Mouse (Mus musculus) telencephalon, adult 2 months (tissue): ENCODE results near the gene Lysmd3.
A peak's percentile ranks its signal among the peaks of the same experiment; 100 is the strongest.
"Not testable (repeated sequence)": the region's sequence is repeated elsewhere in the genome, so short reads cannot be mapped to it uniquely, and the experiment has no call there.

Source experiments
- DNase-seq: peaks from one replicate; pipeline ENCODE4 v3.0.0-alpha.2; 2011; ENCODE audit warnings: low read depth, low spot score

Lysmd3 gene

DNA sequence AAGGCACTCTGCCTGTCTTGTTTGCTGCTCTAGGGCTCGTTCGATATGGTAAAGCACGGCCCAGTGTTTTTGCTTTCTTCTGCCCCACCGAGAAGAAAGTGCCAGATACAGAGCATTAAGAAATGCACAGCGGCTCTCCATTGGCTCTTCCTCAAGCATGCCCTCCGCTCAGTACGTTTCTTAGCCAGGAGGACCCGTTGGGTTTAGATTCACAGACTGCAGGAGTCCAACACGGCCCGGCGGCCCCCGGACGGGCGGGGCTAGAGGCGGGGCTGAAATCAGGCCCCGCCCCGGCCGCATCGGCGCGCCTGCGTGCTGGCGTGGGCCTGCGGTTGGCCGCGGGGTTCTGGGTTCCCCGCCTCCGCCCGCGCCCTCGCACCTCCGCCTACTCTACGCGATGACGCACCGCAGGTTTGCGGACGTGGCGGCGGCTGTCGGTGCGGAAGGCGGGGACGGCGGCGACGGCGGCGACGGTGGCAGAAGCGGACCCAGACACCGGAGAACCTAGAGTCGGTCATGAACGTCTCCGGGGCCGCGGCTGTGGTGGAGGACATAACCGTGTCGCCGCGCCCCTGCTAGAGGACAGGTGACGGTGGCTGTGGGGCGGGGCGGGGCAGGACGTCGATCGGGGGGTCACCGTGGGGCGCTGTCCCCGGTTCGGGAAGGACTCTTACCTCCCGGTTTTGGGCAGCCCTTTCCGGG lies at the start of gene Lysmd3:
Lysmd3 (plus strand) TSS at position 313 of the 702 bp plus-strand sequence.
- DNase-seq = peak; percentile 79

GRCm38 (mm10) chr13:81610349-81610748 lies 47.1 kb upstream of the Lysmd3 start:
- peak; percentile 27 for DNase-seq

GRCm38 (mm10) chr13:81627861-81628260 lies 29.6 kb upstream of the Lysmd3 start:
- not testable (repeated sequence) for DNase-seq

- no peak for DNase-seq
These were observed 28.8 kb upstream of the Lysmd3 start for GRCm38 (mm10) chr13:81628631-81629190.

DNA sequence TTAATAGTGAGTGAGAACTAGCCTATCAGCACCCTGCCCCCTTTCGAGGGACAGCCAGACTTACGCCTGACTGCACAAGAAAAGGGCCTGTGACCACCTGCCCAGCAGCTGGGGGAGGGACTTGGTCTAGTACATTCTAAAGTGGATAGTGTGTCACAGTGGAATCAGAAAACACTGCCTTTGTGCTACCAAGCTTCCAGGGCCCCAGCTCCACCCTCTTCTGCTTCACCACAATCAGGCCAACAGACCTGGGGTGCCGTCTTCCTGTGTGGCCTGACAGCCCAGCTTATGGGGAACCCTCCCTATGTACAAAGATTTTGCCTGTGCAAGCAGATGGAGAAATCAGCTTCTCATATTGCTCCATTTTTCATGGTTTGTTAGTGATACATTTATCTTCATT lies 28.1 kb upstream of the Lysmd3 start:
- no peak for DNase-seq

DNA sequence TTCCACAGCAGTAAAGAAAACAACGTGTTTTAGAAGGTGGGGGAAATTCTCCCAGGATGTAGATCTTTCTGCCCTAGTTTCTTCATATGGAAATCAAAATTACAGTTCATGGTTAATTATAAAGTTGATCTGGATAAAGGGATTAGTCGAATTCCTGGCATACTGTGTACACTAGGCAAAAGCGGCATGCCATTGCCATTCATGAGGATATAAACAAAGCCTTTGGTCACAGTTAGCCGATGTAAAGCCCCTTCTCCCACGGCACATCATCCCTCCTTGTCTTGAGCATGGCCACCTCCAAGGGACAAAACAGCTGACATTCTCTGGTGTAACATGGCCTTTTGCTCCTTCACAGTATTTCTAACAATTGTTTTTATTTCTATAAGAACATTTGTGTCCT lies 26.9 kb upstream of the Lysmd3 start:
- DNase-seq = no peak

DNA sequence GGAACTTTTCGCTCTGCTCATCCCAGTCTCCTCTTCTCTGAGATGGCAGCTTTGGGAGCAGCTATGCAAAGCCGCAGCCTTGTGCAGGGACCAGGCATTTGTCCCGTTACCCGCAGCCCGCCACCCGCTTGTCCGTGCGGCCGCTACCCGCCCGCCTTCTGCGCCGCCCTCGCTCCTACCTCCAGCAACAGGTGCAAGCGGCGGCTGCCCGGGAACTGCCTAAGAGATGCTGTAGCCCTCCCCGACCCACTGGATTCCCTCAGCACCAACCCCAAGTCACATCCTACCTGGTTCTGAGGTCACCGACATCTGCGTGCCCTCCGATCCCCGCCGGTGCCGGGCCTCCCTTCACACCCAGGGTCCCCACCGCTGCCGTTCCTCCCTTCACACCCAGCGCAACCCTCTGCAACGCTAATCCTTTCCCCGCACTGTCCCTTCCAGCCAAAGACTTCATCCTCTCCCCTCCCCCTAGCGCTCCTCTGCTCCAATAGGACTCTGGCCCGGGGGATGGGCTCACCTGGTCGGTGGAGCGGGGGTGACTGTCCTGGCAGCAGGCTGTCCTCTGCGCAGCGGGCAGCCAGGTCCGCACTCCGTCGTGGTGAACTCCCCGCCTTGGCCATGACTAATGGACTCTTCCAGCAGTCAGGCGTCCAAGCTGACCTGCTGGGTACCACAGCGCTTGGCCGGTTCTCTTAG lies 24.6 kb upstream of the Lysmd3 start, which contains the start of gene Adgrv1:
Adgrv1 (minus strand) TSS at position 435 of the 696 bp plus-strand sequence.
- no peak for DNase-seq

DNA sequence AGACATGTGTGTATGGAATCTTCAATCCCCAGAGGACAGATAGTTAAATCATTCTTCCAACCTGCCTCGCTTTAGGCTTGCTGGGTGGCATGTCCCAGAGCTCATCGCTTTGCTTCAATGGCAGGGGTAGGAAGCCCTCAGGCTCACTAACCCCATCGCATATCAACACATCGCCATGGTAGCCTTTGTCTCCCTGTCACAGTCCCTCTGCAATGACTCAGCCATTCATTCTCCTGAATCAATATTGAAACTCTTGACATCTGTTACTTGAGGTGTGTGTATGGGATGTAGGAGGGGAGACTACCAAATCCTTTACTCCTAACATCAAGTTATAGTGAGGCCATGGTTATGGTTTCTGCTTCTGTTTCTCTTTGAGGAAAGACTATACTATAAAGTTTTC lies 17.8 kb upstream of the Lysmd3 start:
- DNase-seq = no peak

GRCm38 (mm10) chr13:81640881-81641280 lies 16.6 kb upstream of the Lysmd3 start:
- no peak for DNase-seq

DNA sequence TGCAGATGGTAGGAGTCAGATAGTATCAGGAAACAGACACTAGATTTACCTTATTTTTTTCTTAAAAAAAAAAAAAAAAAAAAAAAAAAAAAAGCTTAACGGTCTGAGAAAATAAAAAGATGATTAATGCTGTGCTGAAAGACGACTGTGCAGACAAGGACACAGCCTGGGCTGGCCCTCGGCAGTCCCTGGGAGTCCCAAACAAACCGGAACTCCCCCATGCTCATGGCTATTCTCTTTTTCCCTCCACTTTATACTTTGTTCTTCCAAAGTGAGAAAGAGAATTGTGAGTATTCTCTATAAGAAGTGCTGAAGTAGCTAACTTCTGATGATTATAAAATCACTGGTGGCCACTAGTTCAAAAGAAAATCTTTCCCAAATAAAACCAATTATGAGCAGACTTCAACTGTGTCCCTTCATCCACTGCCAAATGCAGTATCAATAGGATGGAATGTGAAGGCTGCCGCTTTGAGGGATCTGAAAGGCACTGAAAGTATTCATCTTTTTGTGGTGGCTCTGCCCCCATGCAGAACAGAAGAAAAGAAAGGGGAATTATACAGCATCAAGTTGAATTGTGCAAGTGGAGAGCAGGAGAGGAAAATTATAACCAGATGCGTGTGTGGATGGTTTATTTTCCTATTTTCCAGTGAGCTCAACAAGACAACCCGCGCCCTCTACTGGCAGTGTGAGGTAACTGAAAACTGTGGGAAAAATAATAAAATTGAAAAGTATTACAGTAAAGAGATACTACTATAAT lies 16.0 kb upstream of the Lysmd3 start:
- no peak for DNase-seq

- no peak for DNase-seq
These were observed 14.8 kb upstream of the Lysmd3 start for GRCm38 (mm10) chr13:81642491-81643149.

- DNase-seq = no peak
These were observed 13.4 kb upstream of the Lysmd3 start for GRCm38 (mm10) chr13:81644047-81644565.

GRCm38 (mm10) chr13:81646348-81646747 lies 11.1 kb upstream of the Lysmd3 start:
- DNase-seq = no peak

- DNase-seq = not testable (repeated sequence)
These were observed 7.1 kb upstream of the Lysmd3 start for GRCm38 (mm10) chr13:81650382-81650781.

- DNase-seq = no peak
These were observed 1.2 kb upstream of the Lysmd3 start for GRCm38 (mm10) chr13:81656091-81656850.

DNA sequence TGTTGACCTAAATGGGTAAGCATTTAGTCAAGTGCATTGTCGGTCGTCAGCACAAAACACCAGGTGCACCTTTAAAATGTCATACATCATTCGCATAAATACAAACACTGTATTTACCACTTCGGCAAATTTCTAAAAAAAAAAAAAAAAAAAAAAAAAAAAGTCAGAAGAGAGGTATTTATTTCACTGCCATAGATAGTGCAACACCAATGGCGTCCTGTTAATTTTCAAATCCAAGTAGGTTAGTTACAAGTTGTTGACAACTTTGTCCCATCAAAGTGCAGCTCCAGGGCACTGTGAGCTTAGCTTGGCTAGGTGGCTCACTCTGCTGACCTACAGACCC lies 484 bp upstream of the Lysmd3 start:
- no peak for DNase-seq

DNA sequence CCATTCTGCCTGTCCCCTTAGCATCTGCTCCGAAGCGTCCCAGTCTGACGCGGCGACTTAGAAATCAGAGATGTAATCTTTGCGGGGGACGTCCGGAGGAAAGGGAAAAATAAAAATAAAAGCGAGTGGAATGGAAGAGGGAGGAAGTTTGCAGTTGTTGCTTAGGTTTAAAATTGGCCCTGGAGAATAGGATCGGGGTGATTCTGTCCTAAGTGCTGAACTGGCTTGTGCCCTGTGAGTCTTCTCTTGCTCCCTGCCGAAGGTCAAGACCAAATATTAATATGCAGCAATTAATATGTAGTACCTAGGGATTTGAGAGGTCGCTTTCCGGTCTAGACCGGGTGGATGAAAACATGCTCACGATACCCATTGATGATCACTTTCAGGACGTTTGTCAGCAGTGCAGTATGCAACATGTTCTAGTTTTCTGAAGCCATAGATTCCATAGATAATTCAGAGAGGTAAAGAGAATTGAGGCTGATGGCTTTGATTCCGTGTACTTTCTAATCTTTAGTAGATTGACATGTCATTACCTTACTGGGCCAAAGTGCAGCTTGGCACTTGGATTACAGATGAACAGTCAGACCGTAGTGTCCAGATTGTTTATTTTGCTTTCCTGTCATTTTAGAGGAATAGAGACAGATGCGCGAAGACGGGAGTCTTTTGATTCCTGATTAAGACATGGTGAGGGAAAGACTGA lies 740 bp downstream of the Lysmd3 start:
- DNase-seq = no peak

DNA sequence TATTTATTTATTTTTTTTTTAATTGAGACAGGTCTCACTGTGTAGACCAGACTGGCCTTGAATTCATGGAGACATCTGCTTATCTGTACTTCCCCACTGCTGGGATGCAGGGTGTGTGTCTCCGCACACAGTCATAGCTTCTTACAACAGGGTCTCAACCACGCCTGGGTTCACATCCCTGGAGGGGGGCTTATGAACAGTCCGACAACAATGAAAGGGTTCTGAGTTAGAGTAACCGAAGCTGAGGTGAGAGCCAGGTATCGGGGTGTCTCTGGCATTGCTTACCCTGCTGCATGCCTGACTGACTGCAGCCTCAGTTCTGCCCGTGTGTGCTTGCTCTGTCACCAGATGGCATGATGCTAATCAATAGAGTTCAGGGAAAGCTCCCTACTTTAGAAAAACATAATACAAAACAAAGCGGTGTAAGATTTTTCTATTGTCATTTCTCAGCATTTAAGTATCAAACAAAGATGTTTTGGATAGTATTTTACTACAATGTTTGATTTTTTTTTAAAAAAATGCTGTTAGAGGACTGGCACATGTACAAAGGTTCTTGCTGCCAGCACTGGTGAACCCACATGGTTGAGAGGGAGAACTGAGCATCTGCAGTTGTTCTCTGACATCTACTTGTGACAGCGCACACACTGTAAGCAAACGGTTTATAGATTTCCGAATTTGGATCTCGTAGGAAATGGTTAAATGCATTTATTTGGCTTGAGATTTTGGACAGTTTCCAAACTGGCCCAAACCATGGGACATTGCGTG lies 6.3 kb downstream of the Lysmd3 start:
- no peak for DNase-seq

DNA sequence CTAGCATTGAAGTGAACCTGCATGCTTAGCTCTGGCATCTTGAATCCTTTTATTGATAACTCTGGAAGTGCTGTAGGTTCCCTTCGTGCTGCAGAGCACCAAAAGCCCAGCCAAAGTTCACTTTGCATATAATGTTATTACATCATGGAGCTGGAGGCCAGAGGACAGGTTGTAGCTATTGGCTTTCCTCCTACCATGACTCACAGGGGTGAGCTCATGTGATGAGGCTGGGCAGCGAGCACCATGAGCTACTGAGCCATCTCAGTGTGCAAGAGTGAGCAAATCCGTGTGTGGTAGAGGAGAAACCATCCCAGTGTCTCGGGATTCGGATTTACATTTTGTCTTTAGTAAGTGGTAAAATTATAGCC lies 6.9 kb downstream of the Lysmd3 start:
- no peak for DNase-seq
